Comparison of ENCODE assay signal across 9 mouse cellular contexts in genomic region chr9:44327926-44328325, GRCm38 (mm10). TPM values are rescaled to one million over a fixed set of nuclear protein-coding genes. Genes with fewer than 3 reads are reported as not detected.
DNase-seq lines count a peak whose midpoint lies in the region; ATAC-seq and TF ChIP-seq lines count a peak whose summit lies in the region.
"Had no signal": no experiment of that assay in that cellular context is flagged by ENCODE, and none has a peak within 500 bp of the region (broad histone marks: within the 10 kb centered on the region; RNA-seq: fewer than 3 reads in every experiment).

No protein-coding gene starts in this region.

- peak overlapping the region; percentile 78 for H3K4me3 ChIP-seq in heart, postnatal 0 days (ENCODE audit: low read depth, low read length)
- H3K4me3 ChIP-seq in brown adipose tissue, adult 24 weeks (ENCODE audit: insufficient read depth, low read depth, low read length) = peak overlapping the region; percentile 79
- H3K4me3 ChIP-seq in hindbrain, embryonic 15.5 days = peak overlapping the region; percentile 66
- H3K4me3 ChIP-seq in midbrain, embryonic 13.5 days (replicated peaks) = peak overlapping the region; percentile 86

- peaks cover 42% of the 10 kb centered on the region for H3K36me3 ChIP-seq in heart, postnatal 0 days (replicated peaks; ENCODE audit: control insufficient read depth, insufficient read depth, low read length)
- peaks cover 37% of the 10 kb centered on the region for H3K36me3 ChIP-seq in hindbrain, embryonic 15.5 days
- H3K36me3 ChIP-seq in midbrain, embryonic 13.5 days = peaks cover 42% of the 10 kb centered on the region

- ATAC-seq in heart, postnatal 0 days (ENCODE audit: insufficient read depth, low read depth) = no peak
- no peak for ATAC-seq in hindbrain, embryonic 15.5 days (ENCODE audit: low FRiP score, low read depth)
- no peak for ATAC-seq in midbrain, embryonic 13.5 days

- no peaks in the 10 kb centered on the region for H3K27me3 ChIP-seq in heart, postnatal 0 days (ENCODE audit: control insufficient read depth, insufficient read depth, low read length)
- no peaks in the 10 kb centered on the region for H3K27me3 ChIP-seq in hindbrain, embryonic 15.5 days
- no peaks in the 10 kb centered on the region for H3K27me3 ChIP-seq in midbrain, embryonic 13.5 days

- H3K4me2 ChIP-seq in heart, postnatal 0 days (ENCODE audit: low read depth, low read length) = peak overlapping the region; percentile 85
- H3K4me2 ChIP-seq in hindbrain, embryonic 15.5 days = peak overlapping the region; percentile 73
- H3K4me2 ChIP-seq in midbrain, embryonic 13.5 days (replicated peaks) = peak overlapping the region; percentile 93

- no peaks in the 10 kb centered on the region for H3K9me3 ChIP-seq in heart, postnatal 0 days (replicated peaks; ENCODE audit: control insufficient read depth, low read length)
- H3K9me3 ChIP-seq in hindbrain, embryonic 15.5 days = no peaks in the 10 kb centered on the region
- no peaks in the 10 kb centered on the region for H3K9me3 ChIP-seq in midbrain, embryonic 13.5 days

- TF ChIP-seq EP300 in heart, postnatal 0 days (IDR thresholded peaks at IDR 0.05; ENCODE audit: low read depth) = no peak

- no peak for DNase-seq in heart, postnatal 0 days (ENCODE audit: low spot score)
- DNase-seq in heart, adult 11 months = no peak
- DNase-seq in ovary, postnatal 36 days (ENCODE audit: low spot score) = no peak
- DNase-seq in adrenal gland, adult 8-10 months = no peak
- DNase-seq in frontal cortex, postnatal 14 days (ENCODE audit: low spot score in 2 of 2) = no peak
- DNase-seq: right cerebral cortex, postnatal 25 days had no signal

- 82% methylated on average over 5 of the region's 5 CpGs for WGBS in heart, postnatal 0 days
- 90% methylated on average over 5 of the region's 5 CpGs for WGBS in hindbrain, embryonic 15.5 days
- 94% methylated on average over 5 of the region's 5 CpGs for WGBS in midbrain, embryonic 13.5 days

- 0 out of 2 replicates have a peak overlapping the region, but pooled peaks have one; percentile 32 for H3K27ac ChIP-seq in heart, postnatal 0 days (ENCODE audit: low read depth)
- H3K27ac ChIP-seq in brown adipose tissue, adult 24 weeks (replicated peaks; ENCODE audit: low read depth, low read length) = peak overlapping the region; percentile 16
- H3K27ac ChIP-seq in hindbrain, embryonic 15.5 days (replicated peaks) = no peak overlapping the region
- H3K27ac ChIP-seq in midbrain, embryonic 13.5 days = no peak overlapping the region

- H3K9ac ChIP-seq in heart, postnatal 0 days (replicated peaks; ENCODE audit: low read depth, low read length) = peak overlapping the region; percentile 83; the same call in 1 of the 2 replicates
- H3K9ac ChIP-seq in hindbrain, embryonic 15.5 days = peak overlapping the region; percentile 71
- H3K9ac ChIP-seq in midbrain, embryonic 13.5 days (replicated peaks) = peak overlapping the region; percentile 84

- peaks cover 15% of the 10 kb centered on the region for H3K4me1 ChIP-seq in heart, postnatal 0 days (ENCODE audit: control insufficient read depth, insufficient read depth)
- H3K4me1 ChIP-seq in brown adipose tissue, adult 24 weeks (ENCODE audit: control insufficient read depth, insufficient read depth, insufficient read length, low read length) = peaks cover 5% of the 10 kb centered on the region; the same call in 1 of the 2 replicates
- peaks cover 15% of the 10 kb centered on the region for H3K4me1 ChIP-seq in hindbrain, embryonic 15.5 days (replicated peaks)
- H3K4me1 ChIP-seq in midbrain, embryonic 13.5 days (replicated peaks) = peaks cover 18% of the 10 kb centered on the region

- TF ChIP-seq CTCF in heart, postnatal 0 days (IDR thresholded peaks at IDR 0.05; ENCODE audit: low read depth) = no peak

RNA-seq across cellular contexts. Expression of gene Dpagt1, which starts 2.1 kb away (rescaled TPM):
- total RNA-seq in heart, postnatal 0 days (2014; rRNA removed; ENCODE audit: low replicate concordance) = 27.6 and 33.3 TPM in 2 replicates
- polyA plus RNA-seq in heart, postnatal 0 days (2015; fragmentation: Nextera tagmentation; extraction: Ambion mirVana) = 24.5 and 25.2 TPM in 2 replicates
- polyA plus RNA-seq in brown adipose tissue, adult 24 weeks (2012; ENCODE audit: insufficient read depth, insufficient read length, missing spikeins) = 14.6 and 17.9 TPM in 2 replicates
- polyA plus RNA-seq in hindbrain, embryonic 15.5 days (2015; fragmentation: Nextera tagmentation; extraction: Ambion mirVana) = 37.5 and 38.7 TPM in 2 replicates
- 40.8 TPM in 2 replicates for polyA plus RNA-seq in midbrain, embryonic 13.5 days (2015; fragmentation: Nextera tagmentation; extraction: Ambion mirVana)
- 10 to 100 TPM; 31.4 to 37.0 (median 34.8) TPM for total RNA-seq in adrenal gland, adult 8-10 months (2022)

RNA-seq across cellular contexts. Expression of gene H2afx, which starts 6.6 kb away (rescaled TPM):
- total RNA-seq in heart, postnatal 0 days (2014; rRNA removed; ENCODE audit: low replicate concordance) = 285 and 447 TPM in 2 replicates
- polyA plus RNA-seq in heart, postnatal 0 days (2015; fragmentation: Nextera tagmentation; extraction: Ambion mirVana) = 69.3 and 71.2 TPM in 2 replicates
- polyA plus RNA-seq in brown adipose tissue, adult 24 weeks (2012; ENCODE audit: insufficient read depth, insufficient read length, missing spikeins) = 2.9 and 4.8 TPM in 2 replicates
- 133 and 149 TPM in 2 replicates for polyA plus RNA-seq in hindbrain, embryonic 15.5 days (2015; fragmentation: Nextera tagmentation; extraction: Ambion mirVana)
- polyA plus RNA-seq in midbrain, embryonic 13.5 days (2015; fragmentation: Nextera tagmentation; extraction: Ambion mirVana) = 193 and 209 TPM in 2 replicates
- total RNA-seq in adrenal gland, adult 8-10 months (2022) = 10 to 100 TPM; 25.9 to 44.6 (median 31.7) TPM

RNA-seq across cellular contexts. Expression of gene C2cd2l, which starts 7.8 kb away (rescaled TPM):
- total RNA-seq in heart, postnatal 0 days (2014; rRNA removed; ENCODE audit: low replicate concordance) = 14.5 and 16.8 TPM in 2 replicates
- polyA plus RNA-seq in heart, postnatal 0 days (2015; fragmentation: Nextera tagmentation; extraction: Ambion mirVana) = 4.7 and 5.0 TPM in 2 replicates
- polyA plus RNA-seq in brown adipose tissue, adult 24 weeks (2012; ENCODE audit: insufficient read depth, insufficient read length, missing spikeins) = 9.7 and 11.8 TPM in 2 replicates
- 28.7 and 29.3 TPM in 2 replicates for polyA plus RNA-seq in hindbrain, embryonic 15.5 days (2015; fragmentation: Nextera tagmentation; extraction: Ambion mirVana)
- 23.0 and 27.3 TPM in 2 replicates for polyA plus RNA-seq in midbrain, embryonic 13.5 days (2015; fragmentation: Nextera tagmentation; extraction: Ambion mirVana)
- total RNA-seq in adrenal gland, adult 8-10 months (2022) = 10 to 100 TPM; 42.6 to 60.5 (median 49.9) TPM

RNA-seq across cellular contexts. Expression of gene Hmbs, which starts 16.1 kb away (rescaled TPM):
- total RNA-seq in heart, postnatal 0 days (2014; rRNA removed; ENCODE audit: low replicate concordance) = 61.5 and 96.3 TPM in 2 replicates
- polyA plus RNA-seq in heart, postnatal 0 days (2015; fragmentation: Nextera tagmentation; extraction: Ambion mirVana) = 81.3 and 84.0 TPM in 2 replicates
- polyA plus RNA-seq in brown adipose tissue, adult 24 weeks (2012; ENCODE audit: insufficient read depth, insufficient read length, missing spikeins) = 58.0 and 61.8 TPM in 2 replicates
- 64.8 and 64.9 TPM in 2 replicates for polyA plus RNA-seq in hindbrain, embryonic 15.5 days (2015; fragmentation: Nextera tagmentation; extraction: Ambion mirVana)
- polyA plus RNA-seq in midbrain, embryonic 13.5 days (2015; fragmentation: Nextera tagmentation; extraction: Ambion mirVana) = 72.3 and 72.9 TPM in 2 replicates
- 100 to 1,000 TPM in 2 of 4 experiments, 10 to 100 TPM in 2; 82.8 to 122 (median 96.8) TPM for total RNA-seq in adrenal gland, adult 8-10 months (2022)

RNA-seq across cellular contexts. Expression of gene Hinfp, which starts 22.5 kb away (rescaled TPM):
- total RNA-seq in heart, postnatal 0 days (2014; rRNA removed; ENCODE audit: low replicate concordance) = 14.8 and 26.3 TPM in 2 replicates
- 7.6 and 9.4 TPM in 2 replicates for polyA plus RNA-seq in heart, postnatal 0 days (2015; fragmentation: Nextera tagmentation; extraction: Ambion mirVana)
- 4.7 and 5.1 TPM in 2 replicates for polyA plus RNA-seq in brown adipose tissue, adult 24 weeks (2012; ENCODE audit: insufficient read depth, insufficient read length, missing spikeins)
- polyA plus RNA-seq in hindbrain, embryonic 15.5 days (2015; fragmentation: Nextera tagmentation; extraction: Ambion mirVana) = 25.7 and 28.8 TPM in 2 replicates
- 37.5 and 38.5 TPM in 2 replicates for polyA plus RNA-seq in midbrain, embryonic 13.5 days (2015; fragmentation: Nextera tagmentation; extraction: Ambion mirVana)
- 10 to 100 TPM; 20.3 to 44.4 (median 31.8) TPM for total RNA-seq in adrenal gland, adult 8-10 months (2022)

Comparison
In these comparisons a context has a peak if more than half of its experiments do, and no peak if none do; other contexts are left out.
1. H3K27ac ChIP-seq: peak in heart, postnatal 0 days (single experiment) and brown adipose tissue, adult 24 weeks (single experiment); none in hindbrain, embryonic 15.5 days (single experiment) and midbrain, embryonic 13.5 days (single experiment).
2. RNA of gene H2afx, which starts 6.6 kb away (polyA plus RNA-seq): 193 to 209 TPM in midbrain, embryonic 13.5 days, 133 to 149 TPM in hindbrain, embryonic 15.5 days and 69.3 to 71.2 TPM in heart, postnatal 0 days; 2.9 to 4.8 TPM in brown adipose tissue, adult 24 weeks; every median in the first group is over 10 times any median in the second.
3. Peak in every context shown above with its lines, with median percentiles within 50 percentile points of each other: H3K4me2 ChIP-seq, H3K4me3 ChIP-seq and H3K9ac ChIP-seq.